In the genomic region with DNA sequence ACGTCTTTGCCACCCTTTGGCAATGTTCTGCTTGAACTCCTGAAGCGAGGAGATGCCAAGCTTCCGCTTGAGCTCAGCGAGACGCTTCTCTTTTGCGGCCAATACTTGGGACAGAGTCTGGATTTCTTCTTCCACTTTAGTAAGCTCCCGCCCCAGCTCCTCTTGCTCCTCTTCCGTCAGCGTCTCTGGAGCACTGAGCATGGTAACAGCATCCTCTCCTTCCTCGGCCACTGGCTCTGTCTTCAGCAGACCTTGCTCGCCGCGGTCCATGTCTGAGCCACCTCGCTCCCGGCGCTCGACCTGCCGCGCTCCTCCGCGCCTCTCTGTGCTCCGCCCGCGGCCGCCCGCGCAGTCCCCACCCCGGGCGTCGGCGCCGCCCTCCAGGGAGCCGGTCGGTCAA, we compare ENCODE assay signal across 8 mouse cellular contexts. TPM values are rescaled to one million over a fixed set of nuclear protein-coding genes. Genes with fewer than 3 reads are reported as not detected.
DNase-seq lines count a peak whose midpoint lies in the region; ATAC-seq and TF ChIP-seq lines count a peak whose summit lies in the region.

No protein-coding gene starts in this region.

- no peaks in the 10 kb centered on the region for H3K9me3 ChIP-seq in E14TG2a.4 (ENCODE audit: low read length)
- H3K9me3 ChIP-seq in heart, embryonic 10.5 days = no peaks in the 10 kb centered on the region
- H3K9me3 ChIP-seq in kidney, embryonic 14.5 days (ENCODE audit: control insufficient read depth, low read length) = no peaks in the 10 kb centered on the region

- peak; percentile 88 for ATAC-seq in kidney, embryonic 14.5 days (ENCODE audit: low FRiP score, low TSS enrichment)

- WGBS in heart, embryonic 10.5 days = 6% methylated on average over 34 of the region's 34 CpGs
- 8% methylated on average over 32 of the region's 34 CpGs for WGBS in kidney, embryonic 14.5 days

- TF ChIP-seq CTCF in E14TG2a.4 (conservative IDR thresholded peaks at IDR 0.05; ENCODE audit: low read length) = no peak

- H3K9ac ChIP-seq in kidney, embryonic 14.5 days (ENCODE audit: low read depth, low read length) = peak overlapping the region; percentile 38; the same call in 1 of the 2 replicates

- peaks cover 10% of the 10 kb centered on the region; the same call in 1 of the 2 replicates for H3K4me1 ChIP-seq in E14TG2a.4 (replicated peaks; ENCODE audit: low read depth, low read length)
- 0 out of 2 replicates have a peak, but pooled peaks cover 6% of the 10 kb centered on the region for H3K4me1 ChIP-seq in heart, embryonic 10.5 days
- H3K4me1 ChIP-seq in kidney, embryonic 14.5 days (ENCODE audit: control insufficient read depth, insufficient read depth, low read length) = no peaks in the 10 kb centered on the region

- peak overlapping the region; percentile 63 for H3K4me3 ChIP-seq in E14TG2a.4 (replicated peaks; ENCODE audit: low read length)
- peak overlapping the region; percentile 54 for H3K4me3 ChIP-seq in heart, embryonic 10.5 days
- H3K4me3 ChIP-seq in kidney, embryonic 14.5 days (ENCODE audit: low read length) = peak overlapping the region; percentile 37

- peaks cover 9% of the 10 kb centered on the region for H3K27me3 ChIP-seq in E14TG2a.4 (ENCODE audit: insufficient read depth, low read length)
- no peaks in the 10 kb centered on the region for H3K27me3 ChIP-seq in heart, embryonic 10.5 days (ENCODE audit: insufficient read depth, poor library complexity, severe bottlenecking)
- H3K27me3 ChIP-seq in kidney, embryonic 14.5 days (ENCODE audit: control insufficient read depth, insufficient read depth, low read length) = no peaks in the 10 kb centered on the region

- peaks cover 66% of the 10 kb centered on the region for H3K36me3 ChIP-seq in E14TG2a.4 (ENCODE audit: insufficient read depth, low read length)
- peaks cover 47% of the 10 kb centered on the region for H3K36me3 ChIP-seq in heart, embryonic 10.5 days
- peaks cover 47% of the 10 kb centered on the region for H3K36me3 ChIP-seq in kidney, embryonic 14.5 days (ENCODE audit: control insufficient read depth, insufficient read depth, low read length)

- peak overlapping the region; percentile 58 for H3K4me2 ChIP-seq in kidney, embryonic 14.5 days (replicated peaks; ENCODE audit: low read depth, low read length)

- no peak overlapping the region for H3K27ac ChIP-seq in heart, embryonic 10.5 days
- H3K27ac ChIP-seq in kidney, embryonic 14.5 days (ENCODE audit: low read depth, low read length) = no peak overlapping the region

- DNase-seq in R1 (ENCODE audit: low read depth, low spot score) (peak; percentile 43), MN1 (ENCODE audit: low spot score) (no peak)
- peak; percentile 52 for DNase-seq in embryo, embryonic 11 days
- DNase-seq in heart, embryonic 10.5 days (ENCODE audit: low spot score) = no peak
- peak; percentile 21 for DNase-seq in lung, postnatal 10 days
- DNase-seq in right cerebral cortex, postnatal 25 days = peak; percentile 19

RNA-seq across cellular contexts. Expression of a gene that starts 31.0 kb away (rescaled TPM):
- polyA plus RNA-seq in heart, embryonic 10.5 days (2016; fragmentation: Nextera tagmentation; extraction: Ambion mirVana) = 110 and 120 TPM in 2 replicates
- polyA plus RNA-seq in kidney, embryonic 14.5 days (2014; fragmentation: Nextera tagmentation; extraction: Ambion mirVana) = 66.4 and 127 TPM in 2 replicates

RNA-seq across cellular contexts. Expression of a gene that starts 31.1 kb away (rescaled TPM):
- 26.0 and 34.5 TPM in 2 replicates for polyA plus RNA-seq in heart, embryonic 10.5 days (2016; fragmentation: Nextera tagmentation; extraction: Ambion mirVana)
- 38.4 and 54.9 TPM in 2 replicates for polyA plus RNA-seq in kidney, embryonic 14.5 days (2014; fragmentation: Nextera tagmentation; extraction: Ambion mirVana)

RNA-seq across cellular contexts. Expression of a gene that starts 41.1 kb away (rescaled TPM):
- polyA plus RNA-seq in heart, embryonic 10.5 days (2016; fragmentation: Nextera tagmentation; extraction: Ambion mirVana) = 18.4 and 21.9 TPM in 2 replicates
- polyA plus RNA-seq in kidney, embryonic 14.5 days (2014; fragmentation: Nextera tagmentation; extraction: Ambion mirVana) = 17.6 and 30.9 TPM in 2 replicates

Comparison
In these comparisons a context has a peak if more than half of its experiments do, and no peak if none do; other contexts are left out.
1. DNase-seq: peak in R1 (single experiment), embryo, embryonic 11 days (single experiment), lung, postnatal 10 days (single experiment) and right cerebral cortex, postnatal 25 days (single experiment); none in heart, embryonic 10.5 days (single experiment) and MN1 (single experiment).
2. Peak in every context shown above with its lines, with median percentiles within 50 percentile points of each other: H3K4me3 ChIP-seq.